Mouse (Mus musculus) E14TG2a.4 (cell line): Measurements from ENCODE around the gene Tbc1d1.

Source experiments
- CTCF ChIP-seq: conservative IDR thresholded peaks from 2 replicates; pipeline ENCODE4 v1.5.1; 2014; ENCODE audit warnings: low read length
- NANOG ChIP-seq: IDR thresholded peaks from 2 replicates; pipeline ENCODE4 v1.6.1; 2014; ENCODE audit warnings: borderline replicate concordance, low read length, mixed read lengths

GRCm38 (mm10) chr5:64314288-64315052 lies 158.4 kb downstream of the Tbc1d1 start:
- TF ChIP-seq CTCF, result no peak
- TF ChIP-seq NANOG, result no peak
